Mouse (Mus musculus) kidney, adult 8-10 months (tissue): ENCODE measurements around the gene Stpg4.

Experiments used
- DNase-seq, 2 experiments: peaks; one replicate each; pipeline ENCODE4 v3.0.0; 2022

Gene Stpg4

DNA sequence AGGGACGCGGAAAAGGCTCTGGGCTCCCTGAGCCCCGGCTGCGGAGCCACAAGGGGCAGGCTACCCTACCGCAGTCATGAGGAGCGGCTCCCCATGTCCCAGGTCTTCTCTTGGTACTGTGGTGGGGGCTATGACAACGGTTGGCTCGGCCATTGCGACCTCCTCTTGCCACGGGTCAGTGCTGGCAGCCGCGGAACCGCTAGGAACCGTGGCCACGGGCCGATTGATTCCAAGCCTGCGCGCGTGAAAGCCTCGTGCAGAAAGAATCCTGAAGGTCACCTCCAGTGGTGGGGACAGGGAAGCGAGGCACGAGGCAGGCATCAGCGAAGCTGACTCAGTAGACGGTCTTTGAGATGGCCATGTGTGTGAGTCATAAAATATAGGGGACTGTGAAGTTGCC is at the start of gene Stpg4:
TSS of gene Stpg4 (minus strand) at position 231 of the 400 bp plus-strand sequence.
- no peak for DNase-seq

DNA sequence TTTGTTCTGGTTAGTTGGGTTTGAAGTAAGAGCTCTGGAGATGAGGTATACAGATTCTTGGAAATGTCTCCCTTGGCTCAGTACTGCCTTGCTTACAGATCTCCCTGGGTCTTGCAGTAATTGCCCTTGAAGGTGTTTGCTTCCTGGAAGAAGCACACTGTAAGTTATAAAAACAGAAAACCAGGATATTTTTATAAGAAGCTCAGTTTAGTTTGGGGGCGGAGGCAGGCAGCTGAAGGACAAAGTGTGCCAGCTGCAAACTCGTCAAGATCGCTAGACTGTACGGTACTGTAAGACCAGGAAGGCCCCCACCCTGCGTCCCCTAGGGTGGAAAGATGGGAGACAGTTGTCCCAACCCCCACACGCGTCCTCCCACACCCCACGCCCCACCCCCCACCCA is 47.8 kb upstream of the Stpg4 start:
- no peak for DNase-seq

DNA sequence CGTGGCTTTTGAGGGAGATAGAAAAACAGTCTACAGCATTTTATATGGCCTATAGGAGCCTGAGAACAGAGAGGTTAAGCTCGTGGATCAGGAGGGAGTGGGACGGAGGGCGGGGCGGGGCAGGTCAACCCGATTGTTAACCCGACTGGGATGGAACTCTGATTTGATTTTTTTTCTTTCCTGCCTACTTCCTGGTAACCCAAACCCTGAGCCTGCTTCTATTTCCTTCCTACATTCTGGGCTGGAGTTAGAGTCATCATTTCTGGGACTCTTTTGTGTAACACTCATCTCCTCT is 46.9 kb upstream of the Stpg4 start:
- DNase-seq = no peak

DNA sequence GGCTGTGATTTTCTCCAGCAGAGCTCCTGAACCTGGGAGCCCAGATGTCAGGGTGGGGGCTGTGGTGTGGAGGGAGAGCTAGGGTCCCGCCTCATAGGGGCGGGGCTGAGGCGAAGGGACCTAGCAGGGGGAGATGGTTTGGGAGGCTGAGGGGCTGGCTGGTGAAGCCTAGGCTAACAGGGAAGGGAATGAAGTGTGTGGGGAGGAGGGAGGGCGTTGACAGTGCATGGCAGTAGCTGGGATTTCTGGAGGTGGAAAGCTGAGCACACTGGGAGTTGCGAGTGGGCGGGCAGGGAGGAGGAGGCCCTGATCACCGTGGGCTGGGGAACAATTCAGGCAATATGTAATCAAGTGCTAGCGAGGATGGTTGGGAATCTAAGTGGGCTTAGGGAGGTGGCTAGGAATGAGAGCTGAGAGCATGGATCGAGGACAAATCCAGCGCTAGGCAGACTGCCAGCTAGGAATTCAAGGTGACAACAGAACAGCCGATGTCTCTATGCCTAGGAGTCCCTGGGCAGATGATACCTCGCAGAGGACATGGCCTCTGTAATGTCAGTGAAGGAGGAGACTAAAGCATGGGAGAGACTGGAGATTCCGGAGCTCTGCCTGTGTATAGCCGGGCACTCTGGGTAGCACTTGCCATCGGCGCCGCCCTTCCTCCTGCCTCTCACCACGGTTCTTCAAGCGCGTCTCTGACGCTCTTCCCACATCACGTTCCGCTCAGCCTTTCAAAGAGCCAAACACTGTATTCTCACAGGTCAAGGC is 46.4 kb upstream of the Stpg4 start:
- DNase-seq = no peak

DNA sequence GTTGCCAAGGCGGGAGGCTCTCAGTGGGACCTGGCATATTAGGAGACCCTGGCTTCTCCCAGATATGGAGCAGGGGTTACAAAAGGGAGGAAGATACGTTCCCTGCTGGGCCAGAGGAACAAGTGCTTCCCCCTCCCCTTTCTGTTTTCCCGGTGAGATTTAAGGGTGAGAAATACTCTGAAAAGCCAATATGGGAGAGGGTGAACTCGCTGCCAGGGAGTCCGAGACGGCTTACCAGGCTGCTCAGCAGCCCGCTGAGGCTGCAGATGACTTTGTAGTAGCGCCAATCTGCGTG is 45.8 kb upstream of the Stpg4 start:
- no peak for DNase-seq

DNA sequence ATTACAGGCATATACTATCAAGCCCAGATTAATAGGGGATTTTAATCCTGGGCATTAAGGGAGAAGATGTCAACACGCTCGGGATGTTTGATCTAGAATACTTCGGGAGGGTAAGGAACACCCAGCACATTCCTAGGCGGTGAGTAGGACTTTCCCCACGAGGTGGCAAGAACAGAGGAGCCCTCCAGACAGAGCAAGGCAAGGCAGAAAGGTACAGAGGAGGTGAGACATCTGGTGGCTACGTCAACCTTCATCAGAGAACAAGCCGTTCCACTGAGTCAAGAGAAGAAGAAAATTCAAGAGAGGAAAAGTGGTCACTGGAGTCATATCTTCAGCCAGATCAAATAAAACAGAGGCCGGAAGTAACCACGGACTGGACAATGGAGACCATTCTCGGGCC is 45.3 kb upstream of the Stpg4 start:
- DNase-seq = no peak

DNA sequence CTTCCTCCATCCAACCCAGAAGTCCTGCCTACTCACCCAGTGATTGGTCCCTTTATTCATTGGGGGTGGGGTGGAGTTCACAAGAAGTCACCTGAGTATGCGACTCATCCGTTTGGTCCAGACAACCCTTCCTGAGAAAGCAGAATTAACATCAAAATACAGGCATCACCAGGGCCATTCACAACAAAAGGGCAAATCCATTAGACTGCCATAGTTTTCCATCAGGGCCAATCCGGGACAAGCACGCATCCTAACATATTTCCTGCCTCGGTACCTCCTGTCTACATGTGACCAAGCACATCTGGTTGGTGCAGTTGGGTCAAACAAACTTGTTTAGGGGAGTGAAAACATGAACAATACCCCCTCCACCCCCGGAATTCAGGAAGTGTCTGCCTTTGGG is 44.1 kb upstream of the Stpg4 start:
- no peak for DNase-seq

DNA sequence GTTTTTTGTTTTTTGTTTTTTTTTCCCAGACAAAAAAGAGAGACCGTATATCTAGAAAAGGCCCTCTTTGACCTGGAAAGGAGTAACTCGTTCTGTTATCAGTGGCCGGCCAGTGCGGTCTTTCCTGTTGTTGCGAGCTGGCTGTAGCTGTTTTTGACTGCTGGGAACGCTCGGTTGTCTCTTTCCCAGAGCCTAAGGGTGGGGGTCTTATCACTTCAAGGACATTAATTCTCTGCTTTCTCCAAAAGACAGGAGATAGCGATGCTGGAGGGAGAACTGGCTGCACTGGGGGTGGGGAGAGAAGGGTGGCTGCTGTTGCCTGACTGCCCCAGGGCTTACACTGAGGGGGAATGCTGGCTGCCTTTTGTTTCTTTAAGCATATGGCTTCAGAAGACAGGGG is 43.3 kb upstream of the Stpg4 start:
- no peak for DNase-seq

DNA sequence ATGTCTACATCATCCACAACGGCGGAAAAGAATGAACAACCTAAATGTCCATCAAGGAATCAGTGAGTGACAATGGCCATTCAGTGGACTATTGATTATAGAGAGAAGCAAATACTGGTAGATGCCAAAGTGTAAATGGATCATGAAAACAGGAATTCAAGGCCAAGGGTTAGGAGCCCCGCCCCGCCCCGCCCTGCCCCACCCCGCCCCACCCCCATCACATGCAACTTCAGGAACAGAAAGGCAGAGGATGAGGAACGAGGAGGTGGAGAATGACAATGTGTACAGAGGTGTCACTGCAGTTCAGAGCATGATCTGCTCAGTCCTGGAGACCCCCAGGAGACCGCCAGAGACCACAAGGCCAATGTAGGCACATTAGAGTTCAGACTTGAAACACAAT is 42.7 kb upstream of the Stpg4 start:
- DNase-seq = no peak

DNA sequence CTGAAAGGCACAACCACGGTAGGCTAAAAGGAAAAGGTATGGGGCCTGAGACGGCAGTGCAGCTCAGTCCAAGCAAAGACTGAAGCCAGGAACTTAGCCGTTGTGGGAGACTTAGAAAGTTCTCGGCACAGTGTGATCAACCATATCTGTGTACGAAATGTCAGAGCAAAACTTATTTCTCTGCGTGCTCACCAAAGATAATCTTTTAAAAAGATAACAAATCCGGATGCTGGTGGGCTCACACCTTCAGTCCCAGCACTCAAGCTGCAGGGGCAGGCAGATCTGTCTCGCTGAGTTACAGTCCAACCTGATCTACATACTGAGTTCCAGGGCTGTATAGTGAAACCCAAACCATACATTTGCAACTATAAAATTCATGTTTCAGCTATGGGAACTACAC is 41.9 kb upstream of the Stpg4 start:
- DNase-seq = no peak

DNA sequence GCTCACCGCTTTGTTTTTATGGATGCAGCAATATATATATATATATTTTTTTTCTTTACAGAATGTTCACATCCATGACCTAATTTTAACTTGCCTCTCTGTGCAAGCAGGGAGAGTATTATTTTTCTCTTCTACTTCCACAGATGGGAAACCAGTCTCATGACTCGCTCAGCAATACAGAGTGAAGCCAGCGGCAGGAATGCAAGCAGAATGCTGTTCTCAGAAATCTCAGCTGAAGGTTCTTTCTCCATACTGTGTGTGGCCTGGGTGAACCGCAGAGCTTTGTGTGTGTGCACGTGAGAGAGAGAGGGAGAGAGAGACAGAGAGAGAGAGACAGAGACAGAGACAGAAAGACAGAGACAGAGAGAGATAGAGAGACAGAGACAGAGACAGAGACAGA is 41.1 kb upstream of the Stpg4 start:
- DNase-seq = no peak

DNA sequence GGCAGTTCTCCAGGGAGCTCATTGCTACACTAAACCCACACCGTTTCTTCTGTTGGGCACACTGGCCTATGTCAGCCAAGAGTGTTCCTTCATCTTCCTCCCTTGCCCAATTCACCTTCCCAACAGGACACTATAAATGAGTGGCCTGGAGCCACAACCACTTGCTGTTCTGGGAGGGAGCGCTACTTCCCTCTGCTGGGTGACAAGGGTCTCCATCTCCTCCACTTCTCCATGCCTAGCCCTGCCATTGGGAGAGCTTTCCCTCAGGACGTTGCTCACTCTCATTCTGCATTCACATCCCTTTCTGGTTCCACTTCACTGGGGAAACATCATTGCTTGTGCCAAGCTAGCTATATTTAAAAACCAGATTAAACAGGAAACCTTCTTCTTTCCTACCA is 34.0 kb upstream of the Stpg4 start:
- DNase-seq = no peak

DNA sequence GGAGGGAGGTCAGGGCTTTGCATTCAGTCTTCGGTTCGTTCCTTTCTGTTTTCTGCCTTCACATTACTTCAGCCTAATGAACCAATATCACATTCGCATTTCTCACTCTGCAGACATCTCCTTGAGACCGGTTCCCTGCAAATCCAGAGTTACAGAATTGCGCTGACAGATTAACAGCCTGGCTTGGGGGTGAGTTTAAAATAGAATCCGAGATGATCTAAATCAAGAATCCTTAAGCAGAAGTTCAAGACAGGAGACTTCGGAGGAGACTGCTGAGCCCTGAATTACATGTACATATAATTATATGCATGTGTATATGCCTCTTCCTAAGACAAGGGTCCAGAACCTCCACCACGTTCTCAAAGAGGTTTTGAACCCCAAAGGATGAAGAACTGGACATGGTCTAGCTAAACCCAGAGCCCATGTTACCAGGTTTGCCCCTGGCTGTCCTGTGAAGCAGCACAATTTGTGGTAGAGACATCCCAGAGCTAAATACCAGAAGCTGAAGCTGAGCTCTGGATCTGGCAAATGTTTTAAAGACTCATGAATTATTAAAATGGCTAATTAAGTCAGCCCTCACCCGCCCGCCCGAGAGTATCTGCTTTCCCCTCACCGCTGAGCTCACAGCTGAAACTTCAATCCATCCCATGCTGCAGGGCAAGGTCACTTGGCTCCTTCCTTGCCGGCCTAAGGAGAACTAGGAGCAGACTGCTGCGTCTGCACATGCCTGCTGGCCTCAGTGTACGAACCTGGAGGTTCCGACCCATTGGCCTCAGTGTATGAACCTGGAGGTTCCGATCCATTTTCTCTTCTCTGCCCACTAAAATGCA is 33.3 kb upstream of the Stpg4 start:
- peak in 1 of 2 experiments; percentile 49 for DNase-seq

DNA sequence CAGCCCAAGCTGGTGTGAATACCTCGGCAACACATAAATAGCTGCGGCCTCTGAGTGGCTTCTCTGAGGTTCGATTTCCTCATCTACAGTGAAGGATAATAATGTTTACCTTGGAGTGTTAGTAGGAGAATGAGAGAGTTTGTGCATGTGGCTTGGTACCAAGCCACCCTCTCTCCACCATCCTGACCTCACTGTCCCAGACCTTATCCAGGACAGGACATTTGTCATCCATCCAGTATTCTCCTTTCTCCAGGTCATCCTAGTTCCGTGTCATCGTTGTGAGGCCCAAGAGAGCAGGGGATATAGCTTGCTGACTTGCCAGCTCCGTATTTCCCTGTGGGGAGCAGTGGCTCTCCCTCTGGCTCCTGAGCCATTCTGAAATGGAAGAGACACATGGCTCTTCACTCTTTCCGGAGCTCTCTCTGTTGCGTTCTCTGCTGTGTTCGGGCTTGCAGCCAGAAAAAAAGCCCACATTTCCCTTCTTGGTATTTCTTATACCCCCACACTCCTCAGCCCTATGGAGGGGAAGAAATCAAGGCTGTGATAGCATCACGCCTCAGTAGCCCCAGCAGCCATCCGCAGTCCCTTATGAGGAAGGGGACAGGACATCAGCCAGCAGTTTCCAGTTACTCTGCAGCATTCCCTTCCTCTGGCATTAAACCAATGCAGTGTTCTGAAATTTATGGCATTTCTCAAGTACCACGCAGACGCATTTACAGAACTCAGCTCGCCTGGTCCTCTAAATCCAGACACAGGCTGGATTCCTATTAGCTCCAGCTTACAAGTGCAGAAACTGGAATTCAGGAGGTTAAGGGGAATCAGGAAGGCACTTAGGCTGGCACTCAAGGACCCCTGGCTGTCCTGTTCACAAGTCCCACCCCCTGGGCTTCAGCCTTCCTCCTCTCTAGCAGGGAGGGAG is 32.5 kb upstream of the Stpg4 start:
- DNase-seq = no peak

DNA sequence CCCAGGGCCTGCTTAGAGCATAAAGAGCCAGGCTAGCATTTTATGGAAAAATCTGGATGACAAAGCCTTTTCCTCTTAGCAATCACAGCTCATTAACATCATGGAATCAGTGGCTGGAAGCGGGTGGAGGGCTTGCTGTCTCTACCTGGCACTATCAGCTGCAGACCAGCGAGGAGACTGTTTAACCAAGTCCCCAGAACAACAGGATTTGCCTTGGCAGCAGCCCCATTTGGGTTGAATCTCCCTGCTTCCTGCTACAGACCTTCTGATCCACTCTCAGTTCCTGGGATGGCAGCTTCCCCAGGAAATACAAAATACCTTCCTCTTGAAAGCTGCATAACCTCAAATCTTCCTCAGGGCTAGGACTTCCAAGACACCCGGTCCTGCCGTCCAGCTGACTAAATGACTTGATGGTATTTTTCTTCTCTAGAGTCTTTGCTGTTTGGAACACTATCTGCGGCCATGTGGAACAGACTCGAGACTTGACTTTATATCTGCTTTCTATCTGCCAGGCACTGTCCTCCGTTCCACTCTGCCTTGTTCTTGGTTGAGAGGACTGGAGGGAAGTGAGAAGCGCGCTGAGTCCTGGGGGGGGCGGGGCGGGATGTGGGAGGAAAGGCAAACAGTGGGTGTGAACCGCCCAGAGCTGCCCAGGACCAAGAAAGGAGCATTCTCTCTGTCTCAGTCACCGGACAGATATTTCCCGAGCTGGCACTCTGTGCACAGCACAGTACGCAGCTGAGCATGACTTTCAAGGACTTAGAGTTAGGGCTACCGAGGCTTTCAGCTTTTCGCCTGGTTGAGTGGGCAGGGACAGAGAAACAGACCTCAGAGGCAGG is 31.6 kb upstream of the Stpg4 start:
- peak; percentile 39 to 48 for DNase-seq

DNA sequence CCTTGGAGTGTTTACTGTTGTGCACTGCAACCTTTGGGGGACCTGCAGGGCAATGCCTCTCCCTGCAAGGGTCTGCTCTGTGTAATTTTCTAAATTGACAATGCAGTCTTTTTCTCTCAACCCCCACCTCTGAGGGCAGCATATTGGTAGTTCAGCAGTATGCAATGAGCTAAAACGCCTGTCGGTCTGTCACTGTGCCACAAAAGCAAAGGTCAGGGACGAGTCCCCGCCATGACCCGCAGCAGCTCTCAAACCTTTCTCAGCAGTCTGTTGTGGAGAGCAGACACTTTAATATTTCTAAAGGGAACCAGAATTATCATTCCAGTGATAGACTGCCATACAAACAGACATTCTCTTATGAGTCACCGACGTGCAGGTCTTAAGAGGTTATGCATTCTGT is 30.4 kb upstream of the Stpg4 start:
- DNase-seq = no peak

DNA sequence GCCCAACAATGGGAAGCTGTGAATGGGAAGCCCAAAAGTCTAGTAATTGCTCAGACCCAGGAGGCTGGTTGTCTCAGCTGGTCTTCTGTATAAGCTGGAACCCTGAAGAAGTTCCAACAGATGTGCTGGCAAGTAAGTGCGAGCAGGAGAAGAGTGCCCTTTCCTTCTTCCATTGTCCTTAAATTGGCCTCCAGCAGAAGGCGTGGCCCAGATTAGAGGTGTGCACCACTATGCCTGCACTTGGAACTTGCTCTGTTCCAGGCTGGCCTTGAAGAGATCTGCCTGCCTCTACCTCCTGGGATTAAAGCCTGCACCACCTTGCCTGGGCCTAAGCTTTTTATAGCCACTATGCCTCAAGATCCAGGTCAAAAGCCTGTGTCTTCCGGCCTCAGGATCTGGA is 26.6 kb upstream of the Stpg4 start:
- no peak for DNase-seq

DNA sequence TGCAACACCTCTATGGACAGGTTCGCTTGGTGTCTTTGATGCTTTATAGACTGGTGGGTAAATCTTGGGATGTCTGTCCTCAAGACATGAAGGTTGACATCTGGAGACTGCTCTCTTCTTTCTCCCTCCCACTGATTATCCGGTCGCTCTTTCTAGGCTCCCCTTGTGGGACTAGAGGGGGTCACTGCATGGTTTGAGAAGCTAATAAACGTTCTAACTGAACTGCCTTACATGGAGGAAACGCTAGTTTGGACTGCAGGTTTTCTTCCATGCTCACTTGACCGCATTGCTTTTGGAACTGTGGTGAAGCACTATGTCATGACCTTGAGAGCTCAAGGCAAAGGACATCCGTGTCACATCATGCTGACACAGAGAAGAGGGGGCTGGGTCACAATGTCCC is 25.8 kb upstream of the Stpg4 start:
- no peak for DNase-seq

DNA sequence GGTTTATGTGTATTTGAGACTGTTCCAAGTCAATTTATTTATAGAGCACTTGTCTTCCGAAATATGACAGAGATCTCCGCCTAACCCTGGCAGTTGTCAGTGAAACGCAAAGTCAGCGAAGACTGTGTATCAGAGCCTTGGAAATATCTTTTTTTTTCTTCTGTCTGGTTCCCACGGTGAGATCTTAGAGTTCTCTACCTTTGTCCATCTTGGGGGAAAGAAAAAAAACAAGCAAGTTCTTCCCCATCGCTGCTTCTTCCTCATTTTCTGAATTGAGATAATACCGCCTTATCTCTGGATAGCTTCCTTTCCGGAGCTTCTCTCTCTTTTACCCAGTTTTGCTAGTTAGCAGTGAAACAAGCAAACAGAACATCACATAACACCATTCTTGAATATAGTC is 21.3 kb upstream of the Stpg4 start:
- no peak for DNase-seq

DNA sequence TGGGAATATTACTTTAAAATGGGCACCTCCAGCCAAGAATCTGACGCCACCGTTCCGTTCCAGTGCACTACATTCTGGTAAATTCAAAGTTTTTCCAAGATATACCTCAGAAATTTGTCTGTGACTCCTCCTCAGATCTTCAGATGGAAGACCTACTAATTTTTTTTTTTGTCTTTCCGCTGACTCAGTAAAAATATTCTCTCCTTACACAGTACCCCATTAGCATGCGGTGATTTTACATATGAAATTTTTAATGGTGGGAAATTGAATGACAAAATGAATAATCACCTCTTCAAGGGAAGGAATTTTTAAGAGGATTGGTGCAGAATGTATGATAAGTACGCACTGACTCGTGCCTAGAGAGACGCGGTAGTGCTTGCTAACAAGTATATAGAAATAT is 20.8 kb upstream of the Stpg4 start:
- no peak for DNase-seq

DNA sequence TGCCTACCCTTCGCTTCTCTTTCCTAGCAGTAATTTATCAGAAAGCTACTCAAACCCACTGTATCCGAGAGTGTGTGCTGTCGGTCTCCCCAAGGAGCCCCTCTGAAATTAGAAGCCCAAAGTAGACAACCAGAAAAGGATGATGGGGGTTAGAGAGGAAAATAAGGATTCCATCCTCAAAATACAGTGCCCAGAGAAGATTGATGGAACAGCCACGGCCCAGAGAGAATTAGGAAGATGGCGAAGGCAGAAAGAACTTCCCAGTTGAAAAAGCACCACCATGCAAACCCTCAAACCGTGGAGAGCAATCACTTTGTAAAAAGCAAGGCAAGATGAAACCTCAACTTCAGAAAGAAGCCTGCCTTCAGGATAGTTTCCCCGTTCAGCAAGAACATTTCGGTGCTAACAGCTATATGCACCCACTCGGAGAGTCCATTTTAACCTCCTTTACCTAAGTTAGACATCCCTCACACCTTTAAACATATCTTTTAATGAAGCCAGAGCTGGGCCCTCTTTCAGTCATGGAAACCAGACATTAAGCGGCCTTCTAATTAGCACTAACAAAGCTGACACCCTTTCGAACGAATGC is 20.2 kb upstream of the Stpg4 start:
- no peak for DNase-seq
